Mouse (Mus musculus) kidney, embryonic 14.5 days (tissue): ENCODE measurements around the gene Nt5c3b. TPM values are rescaled to one million over a fixed set of nuclear protein-coding genes. Genes with fewer than 3 reads are reported as not detected.

Experiments used
- ATAC-seq: fragments of 200-750 bp; cut with Nextera tagmentation; 2 replicates; pipeline ENCODE4 v1.8.0; 2017; ENCODE audit warnings: moderate number of reproducible peaks, mild to moderate bottlenecking, moderate TSS enrichment, moderate library complexity; ENCODE audit not compliant: low FRiP score, low TSS enrichment
- H3K27ac ChIP-seq: fragments of 300-500 bp; sonication (generic); 2 replicates; pipeline ENCODE4 v1.5.1; 2014; ENCODE audit warnings: low read depth, mild to moderate bottlenecking, low read length, moderate library complexity, mixed read lengths
- H3K27me3 ChIP-seq: fragments of 300-500 bp; sonication (generic); 2 replicates; pipeline ENCODE4 v1.6.1; 2014; ENCODE audit warnings: mild to moderate bottlenecking, low read length; ENCODE audit not compliant: control insufficient read depth, insufficient read depth
- H3K36me3 ChIP-seq: fragments of 300-500 bp; sonication (generic); 2 replicates; pipeline ENCODE4 v1.6.1; 2014; ENCODE audit warnings: low read length, mixed read lengths; ENCODE audit not compliant: control insufficient read depth, insufficient read depth
- H3K4me1 ChIP-seq: fragments of 300-500 bp; sonication (generic); 2 replicates; pipeline ENCODE4 v1.6.1; 2014; ENCODE audit warnings: low read length, mixed read lengths; ENCODE audit not compliant: control insufficient read depth, insufficient read depth
- H3K4me2 ChIP-seq: fragments of 300-500 bp; sonication (generic); replicated peaks from 2 replicates; pipeline ENCODE4 v1.6.1; 2014; ENCODE audit warnings: low read depth, mild to moderate bottlenecking, low read length
- H3K4me3 ChIP-seq: fragments of 300-500 bp; sonication (generic); 2 replicates; pipeline ENCODE4 v1.5.1; 2014; ENCODE audit warnings: mild to moderate bottlenecking, low read length
- H3K9ac ChIP-seq: fragments of 300-500 bp; sonication (generic); 2 replicates; pipeline ENCODE4 v1.6.1; 2014; ENCODE audit warnings: low read depth, mild to moderate bottlenecking, low read length, moderate library complexity
- H3K9me3 ChIP-seq: fragments of 300-500 bp; sonication (generic); 2 replicates; pipeline ENCODE4 v1.6.1; 2016; ENCODE audit warnings: low read length; ENCODE audit not compliant: control insufficient read depth
- whole genome bisulfite sequencing: fragments of 180-500 bp; shearing (Covaris S2); extraction: QIAGEN DNeasy Blood & Tissue Kit; methylation state at CpG from one replicate; pipeline ENCODE4 v1.1.7; 2014; 5-methylcytosine and 5-hydroxymethylcytosine counted together
- polyA plus RNA-seq: library from polyadenylated mRNA; unstranded; fragments of >200 nt; fragmentation: Nextera tagmentation; extraction: Ambion mirVana; gene quantifications from 2 replicates; pipeline ENCODE4 v1.2.1, GENCODE M21; 2014

The Nt5c3b gene
- polyA plus RNA-seq, 1 experiment from 2014 or later: 112 TPM

DNA sequence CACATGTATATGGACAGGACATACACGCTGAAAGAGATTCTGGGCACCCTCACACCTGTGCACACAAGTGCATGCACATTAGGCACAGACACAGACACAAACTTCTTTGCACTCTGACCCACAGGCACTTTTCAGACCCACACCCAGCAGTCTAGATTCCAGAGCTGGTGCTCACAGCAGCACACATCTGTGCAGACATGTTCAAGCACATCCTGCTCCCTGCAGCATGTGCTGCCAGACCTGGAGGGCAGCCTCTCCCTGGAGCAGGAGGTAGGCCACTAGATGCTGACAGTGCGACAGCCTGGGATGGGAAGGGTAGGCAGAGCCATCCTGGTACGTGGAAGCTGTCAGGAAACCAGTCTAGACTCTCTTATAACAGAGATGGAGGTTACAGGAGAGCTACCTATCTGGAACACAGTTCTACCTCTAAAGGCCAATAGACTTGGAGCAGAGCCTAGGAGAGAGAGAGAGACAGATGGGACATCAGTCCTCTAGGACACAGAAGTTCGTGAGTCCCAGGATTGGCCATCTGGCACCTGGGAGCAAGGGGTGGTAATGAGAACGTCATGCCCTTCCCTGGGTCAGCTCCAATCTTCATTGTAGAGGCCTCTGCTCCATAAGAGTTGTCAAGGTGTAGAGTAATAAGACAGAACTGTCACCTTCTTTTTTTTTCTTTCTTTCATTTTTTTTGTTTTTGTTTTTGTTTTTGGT, 34.5 kb downstream of the Nt5c3b start:
- Histone ChIP-seq H3K27me3 (no peaks in the 10 kb centered on the region), H3K9ac (no peak overlapping the region), H3K4me3 (no peak overlapping the region), H3K9me3 (no peaks in the 10 kb centered on the region), H3K27ac (no peak overlapping the region), H3K4me1 (peaks cover 20% of the 10 kb centered on the region), H3K36me3 (peaks cover 33% of the 10 kb centered on the region), H3K4me2 (no peak overlapping the region)
- ATAC-seq: no peak
- 88% methylated on average over 5 of the region's 5 CpGs for WGBS

DNA sequence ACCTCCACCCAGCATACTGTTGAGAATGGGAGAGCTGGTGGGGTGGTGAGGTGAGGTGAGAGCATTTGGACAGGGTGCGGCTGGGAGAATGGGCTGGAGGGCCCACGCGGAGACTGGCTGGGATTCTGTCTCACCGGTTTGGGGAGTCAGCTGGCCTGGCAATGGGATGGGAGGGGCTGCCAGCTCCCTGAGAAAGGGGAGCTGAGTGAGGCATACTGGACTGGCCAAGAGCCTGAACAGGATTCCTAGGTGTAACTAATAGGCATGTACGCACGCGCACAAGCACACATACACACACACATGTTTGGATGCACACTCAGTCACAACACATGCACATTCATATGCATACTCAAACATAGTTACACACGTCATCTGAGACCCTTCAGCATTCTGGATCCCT, 35.3 kb downstream of the Nt5c3b start:
- Histone ChIP-seq H3K27me3 (no peaks in the 10 kb centered on the region), H3K36me3 (peaks cover 29% of the 10 kb centered on the region), H3K27ac (no peak overlapping the region), H3K4me1 (peaks cover 17% of the 10 kb centered on the region), H3K9ac (no peak overlapping the region), H3K9me3 (no peaks in the 10 kb centered on the region), H3K4me2 (no peak overlapping the region), H3K4me3 (no peak overlapping the region)
- ATAC-seq: no peak
- 88% methylated on average over 8 of the region's 8 CpGs for WGBS

DNA sequence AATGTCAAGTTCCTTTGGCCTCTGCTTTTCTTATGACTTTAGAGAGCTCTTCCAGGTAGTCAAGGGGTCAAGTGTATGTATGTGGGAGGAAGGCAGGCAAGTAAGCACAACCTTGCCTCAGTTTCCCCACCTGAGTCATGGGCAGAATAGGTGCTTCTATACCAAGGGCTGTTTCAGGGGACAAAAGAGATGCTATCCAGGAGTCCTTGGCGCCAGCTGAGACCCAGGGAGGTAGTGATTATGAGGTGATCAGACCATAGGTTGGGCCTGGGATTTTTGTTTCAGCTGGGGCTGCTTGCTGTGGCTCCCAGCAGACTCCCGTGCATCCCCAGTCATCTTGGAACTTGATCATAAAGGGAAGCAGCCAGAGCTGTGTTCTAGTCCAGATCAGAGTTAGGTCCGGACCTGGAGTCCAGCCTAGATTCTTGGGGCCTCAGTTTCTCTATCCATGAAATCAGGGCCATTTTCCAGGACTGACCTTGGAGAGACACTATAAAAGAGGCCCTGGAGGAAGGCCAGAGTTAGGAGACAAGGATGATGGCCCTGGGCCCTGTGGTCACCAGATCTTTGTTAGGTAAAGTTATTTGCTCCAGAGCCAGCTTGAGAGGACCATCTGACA, 37.0 kb downstream of the Nt5c3b start:
- Histone ChIP-seq H3K4me2 (no peak overlapping the region), H3K9ac (no peak overlapping the region), H3K9me3 (no peaks in the 10 kb centered on the region), H3K27me3 (no peaks in the 10 kb centered on the region), H3K27ac (no peak overlapping the region), H3K4me1 (peaks cover 17% of the 10 kb centered on the region), H3K4me3 (no peak overlapping the region), H3K36me3 (peaks cover 14% of the 10 kb centered on the region)
- no peak for ATAC-seq
- WGBS: 95% methylated on average over 3 of the region's 3 CpGs

DNA sequence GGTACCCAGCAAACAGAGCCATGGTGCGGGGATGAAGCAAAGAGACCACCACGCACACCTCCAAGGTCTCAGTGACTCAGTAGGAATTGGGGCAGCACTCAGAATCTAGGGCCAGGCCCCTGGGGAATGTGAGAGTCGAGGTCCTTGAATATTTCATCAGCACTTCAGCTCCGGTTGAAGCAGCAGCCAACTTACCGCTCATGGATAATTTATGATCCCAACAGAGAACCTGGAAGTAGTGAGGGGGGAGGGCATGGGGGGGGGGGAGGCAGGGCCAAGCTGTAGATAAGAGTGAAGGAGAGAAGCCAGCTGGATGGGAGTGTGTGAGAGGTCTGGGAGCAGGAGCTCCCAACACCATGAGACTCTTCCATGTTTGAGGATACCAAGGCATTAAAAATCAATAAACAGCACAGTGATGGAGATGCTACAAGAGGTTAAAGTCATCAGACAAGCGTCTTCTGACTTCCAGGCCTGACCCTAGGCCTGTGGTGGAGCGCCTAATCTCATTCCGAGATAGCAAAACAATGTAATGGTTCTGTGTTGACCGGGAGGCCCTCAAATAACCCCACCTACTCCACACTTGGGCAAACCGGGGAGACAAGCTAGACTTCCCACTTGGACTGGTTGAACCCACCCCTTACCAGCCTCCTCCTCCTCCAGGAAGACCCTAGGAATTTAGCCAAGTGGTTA, 38.0 kb downstream of the Nt5c3b start:
- Histone ChIP-seq H3K9me3 (no peaks in the 10 kb centered on the region), H3K9ac (no peak overlapping the region), H3K4me3 (no peak overlapping the region), H3K36me3 (peaks cover 8% of the 10 kb centered on the region), H3K27ac (no peak overlapping the region), H3K27me3 (no peaks in the 10 kb centered on the region), H3K4me2 (no peak overlapping the region), H3K4me1 (peaks cover 17% of the 10 kb centered on the region)
- WGBS: 44% methylated on average over 10 of the region's 10 CpGs
- no peak for ATAC-seq

DNA sequence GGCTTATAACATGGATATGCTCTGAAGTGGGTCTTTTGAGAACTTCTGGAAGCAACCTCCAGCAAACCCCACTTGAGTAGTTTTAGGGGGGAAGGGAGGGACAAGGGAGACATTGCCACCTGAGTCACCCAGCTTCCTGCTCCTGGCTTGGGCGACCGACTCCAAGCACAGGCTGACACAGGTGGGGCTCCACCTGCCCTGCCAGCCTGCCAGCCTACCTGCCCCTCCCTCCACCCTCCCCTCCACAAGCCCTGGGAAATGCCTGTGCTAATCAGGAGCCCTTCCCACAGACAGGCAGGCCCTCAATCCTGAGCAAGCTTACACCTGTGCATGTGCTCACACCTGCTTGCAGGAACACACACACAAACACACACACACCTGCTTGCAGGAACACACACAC, 38.9 kb downstream of the Nt5c3b start:
- ATAC-seq: no peak
- WGBS: 52% methylated on average over 2 of the region's 2 CpGs
- Histone ChIP-seq H3K4me3 (no peak overlapping the region), H3K36me3 (peaks cover 4% of the 10 kb centered on the region; the same call in 1 of the 2 replicates), H3K4me1 (peaks cover 17% of the 10 kb centered on the region), H3K27me3 (no peaks in the 10 kb centered on the region), H3K9me3 (no peaks in the 10 kb centered on the region), H3K9ac (no peak overlapping the region), H3K27ac (no peak overlapping the region), H3K4me2 (no peak overlapping the region)

DNA sequence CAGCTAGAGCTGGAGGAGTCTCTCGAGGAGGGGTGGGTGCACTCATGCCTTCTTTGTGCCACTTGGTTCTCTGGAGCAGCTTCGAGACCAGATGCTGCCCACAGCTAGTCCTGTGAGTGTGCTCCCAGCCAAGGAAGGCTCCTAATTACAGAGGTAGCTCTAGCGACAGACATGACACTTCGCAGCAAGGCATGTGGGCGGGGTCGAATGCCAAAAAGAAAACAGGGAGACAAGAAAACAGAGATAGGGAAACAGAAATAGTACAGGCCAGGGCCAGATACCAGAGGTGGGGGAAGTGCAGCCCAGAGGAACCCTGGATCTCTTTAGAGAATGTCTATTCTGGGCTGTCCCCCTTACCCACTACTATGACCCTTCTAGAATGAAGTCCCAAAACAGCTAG, 39.4 kb downstream of the Nt5c3b start:
- Histone ChIP-seq H3K27ac (no peak overlapping the region), H3K4me2 (no peak overlapping the region), H3K9ac (no peak overlapping the region), H3K9me3 (no peaks in the 10 kb centered on the region), H3K4me3 (no peak overlapping the region), H3K36me3 (peaks cover 3% of the 10 kb centered on the region; the same call in 1 of the 2 replicates), H3K4me1 (peaks cover 17% of the 10 kb centered on the region), H3K27me3 (no peaks in the 10 kb centered on the region)
- 22% methylated on average over 6 of the region's 6 CpGs for WGBS
- ATAC-seq: no peak

DNA sequence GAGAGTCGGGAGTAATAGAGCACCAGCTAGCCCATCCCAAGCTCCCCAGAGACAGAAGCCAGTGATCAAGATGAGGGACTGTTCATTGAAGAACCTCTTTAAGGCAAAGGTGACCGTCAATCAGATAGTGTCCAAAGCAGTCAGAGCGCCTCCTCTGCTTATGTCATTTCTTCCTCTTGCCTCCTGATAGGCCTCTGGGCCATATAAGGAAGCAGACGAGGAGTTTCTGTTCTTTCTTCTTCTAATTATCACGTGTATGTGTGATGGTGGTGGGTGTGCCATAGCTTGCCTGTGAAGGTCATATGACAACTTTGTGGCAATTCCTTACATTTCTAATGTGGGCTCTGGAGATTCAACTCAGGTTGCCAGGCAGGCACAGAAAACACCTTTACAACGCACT, 40.8 kb downstream of the Nt5c3b start:
- peaks cover 17% of the 10 kb centered on the region for H3K4me1 ChIP-seq

DNA sequence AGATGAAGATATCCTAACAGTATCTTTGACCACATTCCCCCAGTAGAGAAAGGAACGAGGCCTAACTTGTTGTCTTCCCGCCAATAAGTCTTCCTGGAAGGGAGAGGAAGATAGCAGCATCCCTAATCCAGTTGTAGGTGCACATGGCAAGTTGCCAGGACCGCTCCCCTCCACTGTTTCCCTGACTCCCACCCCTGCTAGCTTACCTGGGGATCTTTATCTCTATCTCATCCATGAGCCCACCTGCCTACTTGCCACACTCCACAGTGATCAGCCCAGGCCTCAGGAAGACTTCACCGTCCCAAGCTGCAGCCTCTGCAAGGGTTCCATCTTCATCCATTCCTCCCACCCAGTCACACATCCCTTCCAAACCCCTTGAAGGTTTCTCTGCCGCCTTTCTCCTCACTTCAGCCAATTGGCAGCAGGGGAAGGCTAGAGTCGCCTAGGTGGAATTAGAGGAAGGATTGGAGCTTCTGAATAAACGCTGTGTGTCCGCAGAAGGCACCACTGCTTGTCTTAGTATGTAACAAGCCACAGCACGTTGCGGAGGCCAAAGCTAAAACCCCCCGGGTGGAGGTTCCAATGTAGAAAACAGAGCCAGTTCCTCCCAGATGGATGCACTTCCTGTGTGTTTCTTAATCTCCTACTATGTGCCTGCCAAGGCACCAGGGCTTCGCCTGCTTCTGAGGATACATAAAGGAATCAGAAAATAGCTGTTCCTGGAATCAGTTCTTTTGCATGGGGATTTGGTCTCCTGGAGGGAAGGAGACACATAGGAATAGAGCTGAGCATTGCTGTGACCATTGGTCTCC, 41.7 kb downstream of the Nt5c3b start:
- Histone ChIP-seq H3K9ac (no peak overlapping the region), H3K36me3 (no peaks in the 10 kb centered on the region), H3K4me1 (peaks cover 24% of the 10 kb centered on the region), H3K4me3 (no peak overlapping the region), H3K27me3 (no peaks in the 10 kb centered on the region), H3K9me3 (no peaks in the 10 kb centered on the region), H3K4me2 (no peak overlapping the region), H3K27ac (no peak overlapping the region)
- ATAC-seq: no peak
- 84% methylated on average over 12 of the region's 12 CpGs for WGBS

More for the DNA sequence above, 40.8 kb downstream of the Nt5c3b start:
- no peak for ATAC-seq
- no peak overlapping the region for H3K4me2 ChIP-seq
- WGBS: 61% methylated on average over 6 of the region's 6 CpGs
- no peaks in the 10 kb centered on the region for H3K27me3 ChIP-seq
- no peak overlapping the region for H3K9ac ChIP-seq
- H3K9me3 ChIP-seq: no peaks in the 10 kb centered on the region
- H3K27ac ChIP-seq: no peak overlapping the region
- no peak overlapping the region for H3K4me3 ChIP-seq
- H3K36me3 ChIP-seq: no peaks in the 10 kb centered on the region
